Mouse (Mus musculus) testis, postnatal 10 days (tissue): ENCODE measurements around the gene Cox7a1.
"Not testable (repeated sequence)": the region's sequence is repeated elsewhere in the genome, so short reads cannot be mapped to it uniquely, and the experiment has no call there.

Experiments used
- DNase-seq: peaks from one replicate; pipeline ENCODE4 v3.0.0; 2021; ENCODE audit warnings: low spot score

Cox7a1 gene

GRCm38 (mm10) chr7:30183879-30184289 lies at the start of gene Cox7a1:
Gene Cox7a1, plus strand, starts transcription at chr7:30184144.
- peak; percentile 89 for DNase-seq

DNA sequence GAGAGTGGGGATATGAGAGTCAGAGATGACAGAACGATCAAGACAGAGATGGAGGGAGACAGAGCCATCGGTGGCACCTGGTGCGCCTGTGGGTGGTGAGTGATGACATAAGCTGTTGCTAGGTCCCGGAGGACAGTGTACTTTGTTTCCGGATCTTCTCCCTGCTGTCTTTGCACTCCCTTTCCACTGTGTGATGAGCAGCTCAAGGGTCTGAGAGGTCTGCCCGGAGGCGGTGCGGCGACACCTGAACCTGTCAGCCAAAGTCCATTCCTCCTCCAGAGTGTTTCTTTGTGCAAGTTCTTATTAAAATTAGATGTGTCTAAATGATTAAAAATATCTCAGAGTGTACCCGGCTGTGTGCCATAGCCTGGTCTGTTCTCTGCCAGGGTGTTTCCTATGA lies 47.1 kb upstream of the Cox7a1 start:
- DNase-seq = no peak

DNA sequence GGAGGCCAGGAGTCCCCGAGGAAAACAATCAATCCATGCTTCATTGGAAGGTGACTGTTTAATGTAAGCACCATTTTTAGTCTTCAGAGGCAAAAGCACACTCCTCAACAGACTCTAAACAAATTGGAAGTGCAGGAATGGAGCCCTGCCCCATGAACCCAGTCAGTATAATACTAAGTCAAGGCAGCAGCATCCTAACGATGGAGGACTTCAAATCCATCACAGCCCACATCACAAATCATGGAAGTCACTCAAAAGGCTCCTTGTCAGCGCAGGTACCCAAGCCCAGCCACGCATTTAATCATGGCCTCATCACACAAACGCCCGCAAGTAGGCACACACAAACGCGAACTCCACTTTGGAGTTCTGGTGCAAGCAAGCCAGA lies 40.8 kb upstream of the Cox7a1 start:
- DNase-seq = no peak

- peak; percentile 81 for DNase-seq
Observed at GRCm38 (mm10) chr7:30143555-30144209, 40.3 kb upstream of the Cox7a1 start.

GRCm38 (mm10) chr7:30147011-30147410 lies 36.9 kb upstream of the Cox7a1 start:
- DNase-seq = no peak

GRCm38 (mm10) chr7:30154040-30154439 lies 29.9 kb upstream of the Cox7a1 start:
- no peak for DNase-seq

DNA sequence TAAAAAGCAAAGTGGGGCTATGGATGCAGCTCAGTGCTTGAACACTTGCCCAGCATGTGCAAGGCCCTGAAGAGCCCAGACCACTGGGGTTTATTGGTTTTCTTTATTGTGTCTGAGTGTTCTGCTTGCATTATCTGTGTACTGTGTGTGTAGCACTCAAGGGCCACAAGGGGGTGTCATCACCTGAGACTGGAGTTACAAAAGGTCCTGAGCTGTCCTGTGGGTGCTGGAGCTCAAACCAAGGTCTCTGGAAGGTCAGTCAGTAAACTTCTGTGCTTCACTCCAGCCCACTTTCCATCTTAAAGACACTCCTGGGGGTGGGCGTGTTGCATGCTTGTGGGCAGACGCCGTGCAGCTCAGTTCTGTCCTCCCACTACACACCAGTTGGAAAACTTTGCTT lies 28.4 kb upstream of the Cox7a1 start:
- DNase-seq = no peak

- DNase-seq = no peak
Observed at GRCm38 (mm10) chr7:30163113-30163512, 20.8 kb upstream of the Cox7a1 start.

GRCm38 (mm10) chr7:30164745-30165144 lies 19.2 kb upstream of the Cox7a1 start:
- no peak for DNase-seq

DNA sequence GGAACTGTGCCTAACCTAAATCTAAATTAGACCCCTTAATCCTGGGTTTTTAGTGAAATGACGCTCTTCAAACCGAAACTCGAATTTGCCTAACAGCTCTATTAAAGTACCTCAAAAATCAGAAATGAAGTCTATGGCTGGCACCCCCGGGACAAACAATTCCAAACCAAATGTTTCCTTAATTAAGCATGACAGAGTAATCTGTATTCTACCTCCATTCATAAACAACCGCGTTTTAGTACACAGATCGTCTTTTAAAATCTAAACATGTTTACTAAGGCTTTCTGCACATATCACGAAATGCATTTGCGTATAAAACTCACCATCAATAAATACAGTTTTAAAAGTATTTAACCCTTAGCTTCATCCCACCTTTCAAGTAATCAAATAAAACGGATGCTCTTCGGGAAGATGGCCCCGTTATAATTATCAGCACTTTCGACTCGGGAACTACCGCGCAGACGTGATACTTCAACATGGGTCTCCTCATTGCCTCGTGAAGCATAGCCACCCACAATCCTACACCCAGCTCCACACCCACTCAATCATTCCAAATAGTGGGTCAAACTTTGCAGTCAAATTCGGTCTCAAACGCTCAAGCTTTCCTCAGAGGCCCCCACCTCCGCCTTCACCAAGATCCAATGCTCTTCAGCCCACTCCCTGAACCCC lies 14.9 kb upstream of the Cox7a1 start:
- DNase-seq = no peak

DNA sequence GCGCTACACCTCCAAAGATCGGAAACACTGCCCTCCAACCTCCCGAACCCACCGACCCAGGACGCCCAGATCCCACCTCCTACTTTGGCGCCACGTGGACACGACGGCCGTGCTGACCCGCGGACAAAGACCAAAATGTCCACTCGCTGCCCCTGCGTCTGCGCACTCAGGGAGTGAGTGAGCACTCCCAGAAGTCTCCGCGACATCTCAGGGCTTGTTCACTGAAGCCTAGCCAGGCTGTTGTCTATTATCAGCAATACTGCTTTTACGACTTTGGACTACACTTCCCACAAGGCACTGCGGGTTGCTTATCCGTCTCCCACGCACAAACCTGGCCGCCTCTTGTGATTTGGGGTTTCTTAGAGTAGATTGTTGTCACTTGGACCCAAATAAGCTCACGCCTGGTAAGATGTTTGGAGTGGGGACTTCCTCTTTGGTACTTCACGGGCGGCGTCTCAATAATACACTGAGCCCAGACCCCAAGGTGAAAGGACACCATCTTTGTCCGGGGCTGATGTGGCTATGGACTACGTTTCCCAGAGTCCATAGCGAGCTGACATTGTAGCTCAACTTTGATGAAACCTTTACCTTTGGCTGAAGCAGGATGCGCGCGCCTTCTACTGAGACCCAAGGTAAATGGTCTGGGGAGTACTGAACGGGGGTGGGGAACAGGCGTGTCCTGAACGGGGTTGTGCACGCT lies 14.2 kb upstream of the Cox7a1 start, which contains the start of gene Zfp146:
TSS of gene Zfp146 (minus strand) at position 168 of the 700 bp plus-strand sequence.
- DNase-seq = peak; percentile 91

DNA sequence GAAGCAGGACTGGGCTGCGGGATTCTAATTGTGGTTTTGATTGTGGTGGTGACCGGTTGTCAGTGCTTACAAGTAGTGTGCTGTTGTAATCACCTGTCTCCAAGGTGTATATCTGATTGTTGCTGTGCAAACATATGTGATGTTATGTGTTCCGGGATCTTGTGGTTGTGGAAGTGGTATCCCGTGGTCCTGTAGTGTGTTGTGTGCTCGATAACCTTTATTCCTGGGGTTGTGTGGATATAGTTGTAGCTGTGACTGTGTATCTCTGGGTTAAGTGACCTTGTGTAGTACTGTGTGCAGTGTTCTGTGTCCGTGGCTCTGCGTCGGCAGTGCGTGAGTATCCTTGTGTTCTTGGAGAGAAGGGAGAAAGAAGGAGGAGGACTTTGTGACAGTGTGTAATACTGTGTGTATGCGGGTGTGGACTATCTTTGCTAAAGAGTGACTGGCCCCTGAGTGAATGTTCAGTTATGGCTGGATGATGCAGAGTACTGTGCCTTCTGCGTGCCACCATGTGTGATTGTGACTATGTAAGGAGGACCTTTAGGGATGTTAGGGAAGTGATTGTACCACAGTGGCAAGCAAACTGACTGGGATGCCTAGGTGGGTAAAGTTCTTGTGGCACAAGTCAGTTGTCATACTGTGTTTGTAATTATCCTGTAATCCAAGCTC lies 13.5 kb upstream of the Cox7a1 start:
- no peak for DNase-seq

DNA sequence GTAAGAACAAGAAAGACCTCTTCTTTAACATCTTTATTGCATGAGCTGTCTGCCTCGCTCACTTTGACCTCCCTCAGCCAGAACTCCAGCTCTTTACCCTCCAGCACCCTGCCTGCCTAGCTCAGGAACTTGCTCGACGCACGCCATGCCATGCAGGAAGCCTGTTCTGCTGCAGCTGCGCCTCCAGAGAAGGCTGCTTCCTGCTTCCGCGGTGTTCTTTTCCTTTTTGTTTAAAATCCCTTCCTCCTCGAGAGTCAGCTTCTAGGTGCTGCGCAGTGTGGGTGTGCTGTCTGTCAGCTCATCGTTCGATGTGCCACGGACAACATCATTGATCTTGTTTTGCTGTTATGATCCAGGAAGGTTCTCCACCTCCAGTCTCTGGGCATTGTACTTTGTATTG lies 7.5 kb upstream of the Cox7a1 start:
- no peak for DNase-seq

DNA sequence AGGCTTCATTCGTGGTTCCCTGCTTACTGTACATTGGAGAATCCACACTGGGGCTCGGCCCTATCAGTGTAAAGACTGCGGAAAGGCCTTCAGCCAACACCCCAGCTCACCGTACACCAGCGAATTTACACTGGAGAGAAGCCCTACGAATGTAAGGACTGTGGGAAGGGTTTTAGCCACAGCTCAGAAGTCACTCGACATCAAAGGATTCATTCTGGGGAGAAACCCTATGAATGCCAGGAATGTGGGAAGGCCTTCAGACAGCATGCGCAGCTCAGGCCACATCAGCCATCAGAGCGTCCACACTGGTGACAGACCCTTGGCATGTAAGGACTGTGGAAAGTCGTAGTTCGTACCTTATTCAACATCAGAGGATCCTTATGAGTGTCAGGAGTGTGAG lies 5.7 kb upstream of the Cox7a1 start:
- DNase-seq = no peak

DNA sequence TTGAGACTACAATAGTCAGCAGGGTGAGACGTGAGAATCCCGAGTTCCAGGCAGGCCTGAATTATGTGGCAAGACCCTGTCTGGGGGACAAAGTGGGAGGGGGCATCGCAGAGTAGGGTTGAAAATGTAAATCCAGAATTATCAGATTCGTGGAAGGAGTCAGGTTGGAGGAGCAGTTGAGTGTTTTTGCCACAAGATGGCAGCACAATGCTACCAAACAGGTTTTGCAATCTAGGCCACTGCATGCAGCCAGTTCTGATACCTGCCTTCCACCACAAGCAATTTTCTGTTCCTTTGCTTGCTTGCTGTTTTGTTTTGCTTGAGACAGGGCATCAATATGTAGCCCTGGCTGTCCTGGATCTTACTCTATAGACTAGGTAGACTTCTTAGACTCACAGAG lies 2.6 kb upstream of the Cox7a1 start:
- DNase-seq = peak; percentile 87

GRCm38 (mm10) chr7:30181929-30182328 lies 2.0 kb upstream of the Cox7a1 start:
- not testable (repeated sequence) for DNase-seq

- DNase-seq = not testable (repeated sequence)
Observed at GRCm38 (mm10) chr7:30183189-30183588, 755 bp upstream of the Cox7a1 start.

DNA sequence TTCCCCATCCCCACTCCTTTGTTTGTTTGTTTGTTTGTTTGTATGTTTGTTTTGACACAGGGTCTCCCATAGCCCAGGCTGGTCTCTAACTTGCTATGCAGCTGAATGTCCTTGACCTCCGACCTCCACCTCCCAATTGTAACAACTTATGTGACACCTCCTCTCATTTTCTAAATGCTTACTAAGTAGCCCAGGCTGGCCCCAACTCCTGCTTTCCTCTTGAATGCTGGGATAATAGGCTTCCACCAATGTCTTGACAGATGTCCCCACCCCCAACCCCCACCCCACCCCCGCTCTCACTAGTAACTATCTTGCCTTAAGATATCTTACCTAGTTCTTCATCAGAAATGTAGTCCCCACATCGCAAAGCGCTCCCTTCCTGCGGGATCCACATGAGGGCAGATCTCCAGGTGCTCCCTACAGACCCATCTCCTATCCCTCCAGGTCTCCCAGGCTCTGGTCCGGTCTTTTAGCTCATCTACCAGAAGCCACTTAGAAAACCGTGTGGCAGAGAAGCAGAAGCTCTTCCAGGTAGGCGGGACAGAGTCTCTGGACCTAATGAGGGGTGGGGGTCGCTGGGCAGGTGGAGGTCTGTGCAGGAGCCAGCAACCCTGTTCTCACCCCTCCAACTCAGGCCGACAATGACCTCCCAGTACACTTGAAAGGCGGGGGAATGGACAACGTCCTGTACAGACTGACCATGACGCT lies 851 bp downstream of the Cox7a1 start:
- DNase-seq = no peak

DNA sequence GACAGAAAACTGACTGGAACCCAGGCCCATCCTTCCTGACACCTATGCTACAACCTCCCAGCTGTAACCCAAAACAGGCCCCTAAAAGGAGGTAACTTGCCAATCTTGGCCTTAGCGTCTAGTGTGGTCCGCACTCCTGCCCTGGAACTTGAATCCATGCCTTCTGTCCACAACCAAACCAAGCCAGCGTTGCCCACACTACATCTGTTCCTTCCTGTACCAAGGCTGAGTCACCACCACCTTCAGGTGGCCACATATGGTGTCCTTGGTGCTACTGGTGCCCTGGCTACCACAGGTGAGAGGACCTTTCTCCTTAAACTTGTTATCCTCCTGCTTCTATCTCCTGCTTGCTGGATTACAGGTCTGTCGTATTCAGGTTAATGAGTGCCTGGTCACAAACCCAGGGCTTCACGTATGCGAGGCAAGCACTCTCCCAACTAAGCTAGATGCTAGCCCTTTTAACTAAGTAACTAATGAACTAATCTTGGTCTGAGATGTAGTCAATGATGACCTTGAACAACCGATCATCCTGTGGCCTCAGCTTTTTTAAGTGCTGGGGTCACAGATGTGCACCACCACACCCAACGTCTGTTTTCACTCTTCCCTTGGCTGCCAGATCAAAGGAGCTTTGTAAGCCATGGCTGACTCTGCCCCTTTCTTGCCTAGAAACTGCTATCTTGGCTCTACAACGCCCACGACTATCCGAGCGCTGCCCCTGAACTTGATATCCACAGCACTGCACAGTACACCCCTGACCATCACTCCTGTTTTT lies 4.6 kb downstream of the Cox7a1 start:
- no peak for DNase-seq

GRCm38 (mm10) chr7:30189116-30189491 lies 5.2 kb downstream of the Cox7a1 start:
- DNase-seq = no peak

GRCm38 (mm10) chr7:30192088-30192487 lies 8.1 kb downstream of the Cox7a1 start:
- DNase-seq = no peak
